Mouse (Mus musculus) midbrain, embryonic 15.5 days (tissue): ENCODE measurements around the gene Stxbp6. TPM values are rescaled to one million over a fixed set of nuclear protein-coding genes. Genes with fewer than 3 reads are reported as not detected.

Experiments used
- ATAC-seq: fragments of 200-750 bp; cut with Nextera tagmentation; replicated peaks from 2 replicates; pipeline ENCODE4 v1.8.0; 2017; ENCODE audit warnings: moderate TSS enrichment
- H3K27ac ChIP-seq: fragments of 300-500 bp; sonication (generic); 2 replicates; pipeline ENCODE4 v1.5.1; 2015; ENCODE audit warnings: mild to moderate bottlenecking, inconsistent platforms
- H3K27me3 ChIP-seq: fragments of 300-500 bp; sonication (generic); replicated peaks from 2 replicates; pipeline ENCODE4 v1.6.1; 2015; ENCODE audit warnings: inconsistent platforms
- H3K36me3 ChIP-seq: fragments of 300-500 bp; sonication (generic); replicated peaks from 2 replicates; pipeline ENCODE4 v1.6.1; 2015; ENCODE audit warnings: inconsistent platforms
- H3K4me1 ChIP-seq: fragments of 300-500 bp; sonication (generic); 2 replicates; pipeline ENCODE4 v1.6.1; 2015; ENCODE audit warnings: inconsistent platforms
- H3K4me2 ChIP-seq: fragments of 300-500 bp; sonication (generic); 2 replicates; pipeline ENCODE4 v1.6.1; 2015; ENCODE audit warnings: inconsistent platforms, mild to moderate bottlenecking, moderate library complexity
- H3K4me3 ChIP-seq: fragments of 300-500 bp; sonication (generic); 2 replicates; pipeline ENCODE4 v1.5.1; 2015; ENCODE audit warnings: mild to moderate bottlenecking, inconsistent platforms
- H3K9ac ChIP-seq: fragments of 300-500 bp; sonication (generic); 2 replicates; pipeline ENCODE4 v1.6.1; 2015; ENCODE audit warnings: mild to moderate bottlenecking, inconsistent platforms
- H3K9me3 ChIP-seq: fragments of 300-500 bp; sonication (generic); 2 replicates; pipeline ENCODE4 v1.6.1; 2016; ENCODE audit warnings: inconsistent platforms
- WGBS: fragments of 180-500 bp; shearing (Covaris S2); methylation state at CpG from one replicate; pipeline ENCODE4 v1.1.7; 2015; ENCODE audit warnings: mixed read lengths; 5-methylcytosine and 5-hydroxymethylcytosine counted together
- polyA plus RNA-seq: library from polyadenylated mRNA; unstranded; fragments of >200 nt; fragmentation: Nextera tagmentation; extraction: Ambion mirVana; gene quantifications from 2 replicates; pipeline ENCODE4 v1.2.1, GENCODE M21; 2015

The Stxbp6 gene
- polyA plus RNA-seq, 1 experiment from 2014 or later = 18.0 TPM

DNA sequence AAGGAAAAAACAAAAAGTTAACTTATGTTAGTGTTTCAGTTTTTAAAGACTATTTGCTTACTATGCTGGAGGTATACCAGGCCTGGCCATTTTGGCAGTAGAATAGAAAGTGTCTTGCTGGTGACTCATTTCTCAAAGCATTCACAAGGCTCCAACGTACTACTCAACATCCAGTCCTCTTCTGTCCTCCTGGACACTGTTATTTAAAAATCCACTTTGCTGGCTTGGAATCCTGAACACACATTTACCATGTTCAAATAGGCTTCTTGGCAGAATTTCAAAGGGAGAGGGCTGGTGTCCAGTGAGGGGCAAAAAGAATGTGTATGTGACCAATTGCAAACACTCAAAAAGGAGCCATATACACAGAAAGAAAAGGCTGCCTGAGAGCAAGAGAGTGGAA, 86.7 kb downstream of the Stxbp6 start:
- Histone ChIP-seq H3K9ac (no peak overlapping the region), H3K9me3 (no peaks in the 10 kb centered on the region), H3K36me3 (no peaks in the 10 kb centered on the region), H3K27ac (no peak overlapping the region), H3K4me2 (no peak overlapping the region), H3K27me3 (no peaks in the 10 kb centered on the region), H3K4me1 (no peaks in the 10 kb centered on the region), H3K4me3 (no peak overlapping the region)
- no peak for ATAC-seq
- 79% methylated on average over 1 of the region's 1 CpGs for WGBS

- no peaks in the 10 kb centered on the region for H3K9me3 ChIP-seq
- no peaks in the 10 kb centered on the region for H3K36me3 ChIP-seq
- H3K27ac ChIP-seq = no peak overlapping the region
- no peak overlapping the region for H3K4me2 ChIP-seq
- 56% methylated on average over 5 of the region's 5 CpGs for WGBS
- H3K4me3 ChIP-seq = no peak overlapping the region
- no peak overlapping the region for H3K9ac ChIP-seq
- H3K4me1 ChIP-seq = no peaks in the 10 kb centered on the region
- ATAC-seq = peak; percentile 50; the same call in 1 of the 2 replicates
- no peaks in the 10 kb centered on the region for H3K27me3 ChIP-seq
These were observed 95.1 kb downstream of the Stxbp6 start for GRCm38 (mm10) chr12:44979316-44979848.

DNA sequence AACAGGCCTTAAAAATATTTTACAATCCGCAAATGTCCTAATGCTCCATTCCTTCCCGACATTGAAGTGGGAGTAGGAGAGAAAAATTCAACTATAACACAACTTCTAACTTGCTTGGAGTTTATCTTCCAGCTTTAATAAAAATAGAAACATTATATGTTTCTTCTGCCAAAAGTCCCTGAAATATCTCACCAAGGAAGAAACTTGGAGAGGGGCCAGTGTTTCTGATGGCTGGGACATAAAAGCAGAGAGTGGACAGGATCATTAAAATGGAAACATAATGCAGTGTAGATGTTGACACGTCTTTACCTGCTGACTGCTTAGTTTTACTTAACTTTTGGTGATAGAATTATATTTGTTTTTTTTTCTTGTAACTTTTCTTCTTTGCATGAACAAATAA, 99.2 kb downstream of the Stxbp6 start:
- no peaks in the 10 kb centered on the region for H3K27me3 ChIP-seq
- no peak overlapping the region for H3K4me2 ChIP-seq
- no peaks in the 10 kb centered on the region for H3K9me3 ChIP-seq
- no peaks in the 10 kb centered on the region for H3K36me3 ChIP-seq
- no peak overlapping the region for H3K27ac ChIP-seq
- 89% methylated on average over 3 of the region's 3 CpGs for WGBS
- ATAC-seq = no peak
- no peak overlapping the region for H3K9ac ChIP-seq
- no peaks in the 10 kb centered on the region for H3K4me1 ChIP-seq
- H3K4me3 ChIP-seq = no peak overlapping the region

DNA sequence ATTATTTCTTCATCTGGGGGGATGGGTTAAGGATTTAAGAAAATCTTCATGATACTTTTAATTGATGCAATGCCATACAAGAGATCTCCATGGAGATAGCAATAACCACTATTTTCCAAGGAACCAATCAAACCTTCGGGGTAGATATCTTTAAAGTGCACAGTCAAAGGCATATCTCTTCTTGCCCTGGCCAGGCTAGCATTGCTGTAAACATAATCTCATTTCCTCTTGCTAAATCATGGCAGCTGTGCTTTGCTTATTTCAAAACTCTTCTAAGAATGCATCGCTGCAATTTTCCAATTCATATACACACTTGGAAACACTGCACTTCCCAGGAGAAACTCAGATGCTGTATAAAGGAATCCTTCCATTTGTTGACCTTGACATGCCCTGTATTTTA, 103.0 kb downstream of the Stxbp6 start:
- no peak overlapping the region for H3K4me3 ChIP-seq
- WGBS = 91% methylated on average over 2 of the region's 2 CpGs
- ATAC-seq = no peak
- no peaks in the 10 kb centered on the region for H3K36me3 ChIP-seq
- H3K4me1 ChIP-seq = no peaks in the 10 kb centered on the region
- no peak overlapping the region for H3K27ac ChIP-seq
- no peak overlapping the region for H3K9ac ChIP-seq
- no peak overlapping the region for H3K4me2 ChIP-seq
- no peaks in the 10 kb centered on the region for H3K9me3 ChIP-seq
- no peaks in the 10 kb centered on the region for H3K27me3 ChIP-seq

- Histone ChIP-seq H3K9ac (no peak overlapping the region), H3K9me3 (no peaks in the 10 kb centered on the region), H3K4me3 (no peak overlapping the region), H3K4me1 (no peaks in the 10 kb centered on the region), H3K36me3 (no peaks in the 10 kb centered on the region), H3K27ac (no peak overlapping the region), H3K4me2 (no peak overlapping the region), H3K27me3 (no peaks in the 10 kb centered on the region)
- WGBS = 82% methylated on average over 1 of the region's 1 CpGs
- no peak for ATAC-seq
These were observed 107.1 kb downstream of the Stxbp6 start for GRCm38 (mm10) chr12:44967448-44967847.

- Histone ChIP-seq H3K9ac (no peak overlapping the region), H3K4me1 (no peaks in the 10 kb centered on the region), H3K4me3 (no peak overlapping the region), H3K4me2 (no peak overlapping the region), H3K9me3 (no peaks in the 10 kb centered on the region), H3K36me3 (no peaks in the 10 kb centered on the region), H3K27ac (no peak overlapping the region), H3K27me3 (no peaks in the 10 kb centered on the region)
- WGBS = 88% methylated on average over 3 of the region's 3 CpGs
- no peak for ATAC-seq
These were observed 117.0 kb downstream of the Stxbp6 start for GRCm38 (mm10) chr12:44957474-44957873.

GRCm38 (mm10) chr12:44953121-44953520, 121.4 kb downstream of the Stxbp6 start:
- H3K9me3 ChIP-seq = no peaks in the 10 kb centered on the region
- H3K4me1 ChIP-seq = no peaks in the 10 kb centered on the region
- no peak overlapping the region for H3K9ac ChIP-seq
- WGBS = 93% methylated on average over 2 of the region's 2 CpGs
- ATAC-seq = no peak
- no peaks in the 10 kb centered on the region for H3K27me3 ChIP-seq
- no peaks in the 10 kb centered on the region for H3K36me3 ChIP-seq
- no peak overlapping the region for H3K4me2 ChIP-seq
- H3K27ac ChIP-seq = no peak overlapping the region
- H3K4me3 ChIP-seq = no peak overlapping the region

GRCm38 (mm10) chr12:44952072-44952471, 122.4 kb downstream of the Stxbp6 start:
- Histone ChIP-seq H3K4me1 (no peaks in the 10 kb centered on the region), H3K9ac (no peak overlapping the region), H3K27ac (no peak overlapping the region), H3K9me3 (no peaks in the 10 kb centered on the region), H3K36me3 (no peaks in the 10 kb centered on the region), H3K4me3 (no peak overlapping the region), H3K27me3 (no peaks in the 10 kb centered on the region), H3K4me2 (no peak overlapping the region)
- no peak for ATAC-seq
- WGBS = 93% methylated on average over 3 of the region's 3 CpGs

DNA sequence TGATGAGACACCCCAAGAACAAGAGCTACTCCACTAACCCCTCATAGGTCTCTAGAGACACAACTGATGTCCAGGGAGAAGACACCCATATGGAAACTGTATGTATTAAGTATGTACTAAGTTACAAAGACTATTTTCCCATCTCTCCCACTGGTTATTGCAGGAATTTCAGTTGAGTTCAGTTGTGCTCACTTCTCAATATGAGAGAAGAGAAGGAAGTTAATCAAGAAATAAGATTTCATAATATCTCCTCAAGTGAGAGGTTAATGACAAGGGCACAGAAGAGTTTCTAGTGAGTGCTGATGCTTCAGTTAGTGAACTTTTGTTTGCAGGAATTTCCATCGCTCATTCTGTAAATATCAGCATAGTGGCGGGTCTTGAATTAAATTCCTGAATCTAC, 124.0 kb downstream of the Stxbp6 start:
- H3K27me3 ChIP-seq = no peaks in the 10 kb centered on the region
- H3K9ac ChIP-seq = no peak overlapping the region
- H3K27ac ChIP-seq = no peak overlapping the region
- WGBS = 87% methylated on average over 2 of the region's 2 CpGs
- H3K4me1 ChIP-seq = no peaks in the 10 kb centered on the region
- no peaks in the 10 kb centered on the region for H3K9me3 ChIP-seq
- no peaks in the 10 kb centered on the region for H3K36me3 ChIP-seq
- no peak overlapping the region for H3K4me2 ChIP-seq
- H3K4me3 ChIP-seq = no peak overlapping the region
- no peak for ATAC-seq

DNA sequence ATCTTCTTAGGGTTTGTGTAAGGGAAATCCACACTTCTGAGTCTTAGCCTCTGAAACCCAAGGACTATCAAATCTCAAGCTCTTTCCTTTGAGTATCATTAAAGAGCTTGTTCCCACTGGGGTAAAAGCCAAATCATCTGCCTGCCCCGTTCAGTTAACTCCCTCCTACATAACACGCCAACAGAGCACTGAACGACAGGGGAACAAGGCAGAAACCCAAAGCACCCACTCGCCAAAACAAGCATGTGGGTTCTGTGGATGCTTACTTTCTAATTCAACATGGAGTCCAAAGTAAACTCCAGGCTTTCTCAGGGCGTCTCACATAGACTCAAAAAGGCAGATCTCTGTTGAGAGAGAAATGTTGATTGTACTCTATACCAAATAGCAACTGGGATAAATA, 126.7 kb downstream of the Stxbp6 start:
- Histone ChIP-seq H3K4me2 (no peak overlapping the region), H3K4me1 (no peaks in the 10 kb centered on the region), H3K9me3 (no peaks in the 10 kb centered on the region), H3K36me3 (no peaks in the 10 kb centered on the region), H3K9ac (no peak overlapping the region), H3K27me3 (no peaks in the 10 kb centered on the region), H3K4me3 (no peak overlapping the region), H3K27ac (no peak overlapping the region)
- 85% methylated on average over 5 of the region's 5 CpGs for WGBS
- no peak for ATAC-seq

- Histone ChIP-seq H3K4me1 (no peaks in the 10 kb centered on the region), H3K27me3 (no peaks in the 10 kb centered on the region), H3K36me3 (no peaks in the 10 kb centered on the region), H3K9me3 (no peaks in the 10 kb centered on the region), H3K4me3 (no peak overlapping the region), H3K27ac (no peak overlapping the region), H3K9ac (no peak overlapping the region), H3K4me2 (no peak overlapping the region)
- no peak for ATAC-seq
- 90% methylated on average over 4 of the region's 4 CpGs for WGBS
These were observed 134.2 kb downstream of the Stxbp6 start for GRCm38 (mm10) chr12:44940325-44940724.

GRCm38 (mm10) chr12:44939106-44939505, 135.4 kb downstream of the Stxbp6 start:
- ATAC-seq = no peak
- Histone ChIP-seq H3K9me3 (no peaks in the 10 kb centered on the region), H3K4me2 (no peak overlapping the region), H3K4me1 (no peaks in the 10 kb centered on the region), H3K36me3 (no peaks in the 10 kb centered on the region), H3K4me3 (no peak overlapping the region), H3K9ac (no peak overlapping the region), H3K27me3 (no peaks in the 10 kb centered on the region), H3K27ac (no peak overlapping the region)
- WGBS = 75% methylated on average over 8 of the region's 8 CpGs

- ATAC-seq = no peak
These were observed 141.6 kb downstream of the Stxbp6 start for GRCm38 (mm10) chr12:44932954-44933353.

More at GRCm38 (mm10) chr12:44932954-44933353, 141.6 kb downstream of the Stxbp6 start:
- Histone ChIP-seq H3K4me2 (no peak overlapping the region), H3K27me3 (no peaks in the 10 kb centered on the region), H3K9ac (no peak overlapping the region), H3K4me3 (no peak overlapping the region), H3K4me1 (0 out of 2 replicates have a peak, but pooled peaks cover 3% of the 10 kb centered on the region), H3K9me3 (no peaks in the 10 kb centered on the region), H3K36me3 (no peaks in the 10 kb centered on the region), H3K27ac (no peak overlapping the region)
- 81% methylated on average over 6 of the region's 6 CpGs for WGBS
